Mouse (Mus musculus) small intestine, adult 2 months (tissue): Measurements from ENCODE around the gene Cmya5.

Source experiments
- CTCF ChIP-seq: fragments of 200-500 bp; IDR thresholded peaks from 2 replicates; pipeline ENCODE4 v1.5.1; 2012; ENCODE audit warnings: low read depth, mild to moderate bottlenecking, control low read depth, inconsistent platforms, low read length, moderate library complexity, mixed read lengths; ENCODE audit not compliant: insufficient replicate concordance, insufficient read length; ENCODE audit errors: extremely low read depth
- POLR2A ChIP-seq: fragments of 200-500 bp; IDR thresholded peaks from 2 replicates; pipeline ENCODE4 v1.6.1; 2012; ENCODE audit warnings: low read depth, mild to moderate bottlenecking, control low read depth, inconsistent platforms, low read length, moderate library complexity

GRCm38 (mm10) chr13:93072871-93073411 is 71.6 kb downstream of the Cmya5 start:
- no peak for TF ChIP-seq POLR2A
- TF ChIP-seq CTCF = no peak
